Mouse (Mus musculus): ENCODE data around the gene A730009L09Rik.

GRCm38 (mm10) chr16:84495438-84495837 is 19.5 kb upstream of the A730009L09Rik start:
- no peak for TF ChIP-seq TCF3 (IDR thresholded peaks at IDR 0.05; ENCODE audit: insufficient read length, low read depth)
- no peak for TF ChIP-seq POLR2A (IDR thresholded peaks at IDR 0.05; ENCODE audit: insufficient read length, low read depth)
- no peak for TF ChIP-seq CEBPB (IDR thresholded peaks at IDR 0.05; ENCODE audit: insufficient read depth, poor library complexity, severe bottlenecking)
- TF ChIP-seq E2F4 (IDR thresholded peaks at IDR 0.05; ENCODE audit: insufficient read depth): no peak
- no peak for TF ChIP-seq MYOD1 (IDR thresholded peaks at IDR 0.05; ENCODE audit: control insufficient read depth in 1 of 3, insufficient read length in 2 of 3, low read depth in 2 of 3)
- no peak for TF ChIP-seq USF1 (IDR thresholded peaks at IDR 0.05; ENCODE audit: low read depth)
- TF ChIP-seq TCF12 (IDR thresholded peaks at IDR 0.05; ENCODE audit: insufficient read depth, poor library complexity, severe bottlenecking): no peak
